Mouse (Mus musculus) gastrocnemius, adult 18-20 months (tissue): ENCODE results near the gene Slco3a1. TPM values are rescaled to one million over a fixed set of nuclear protein-coding genes. Genes with fewer than 3 reads are reported as not detected.
A peak's percentile ranks its signal among the peaks of the same experiment; 100 is the strongest.

Experiments used
- DNase-seq: peaks from one replicate; pipeline ENCODE4 v3.0.0; 2021; ENCODE audit warnings: low spot score
- total RNA-seq, 2 experiments: library from RNA; stranded (reverse); gene quantifications; 2 replicates each; pipeline ENCODE4 v1.2.3; 2021

Gene Slco3a1
- total RNA-seq, 2 experiments from 2014 or later: 60.0 to 77.8 TPM

DNA sequence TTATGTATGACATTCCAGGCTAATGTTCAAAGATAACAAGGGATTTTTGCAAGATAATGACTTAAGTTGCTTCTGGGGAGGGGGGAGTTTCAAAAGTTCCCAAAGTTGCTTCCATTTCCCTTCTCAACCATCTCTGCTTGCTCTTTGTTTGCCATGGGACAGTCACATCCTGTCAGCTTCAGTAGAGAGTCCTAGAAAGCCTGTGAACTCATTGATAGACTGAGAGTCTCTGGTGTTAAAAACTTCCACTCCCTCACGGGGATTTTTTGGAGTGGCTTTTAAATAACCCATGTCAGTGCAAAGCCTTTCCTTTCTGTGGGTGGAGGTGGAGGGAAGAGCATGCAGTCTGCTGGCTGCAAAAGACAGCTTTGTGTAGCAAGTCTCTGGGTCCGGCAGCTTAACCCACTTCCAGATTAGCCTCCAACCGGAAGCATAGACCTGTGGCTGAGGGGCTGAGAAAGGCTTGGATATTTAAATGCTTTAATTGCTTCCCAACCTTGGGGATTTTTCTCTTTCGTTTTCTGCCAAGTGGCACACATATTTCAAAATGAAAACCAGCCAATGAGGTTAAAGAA lies 25.3 kb downstream of the Slco3a1 start:
- DNase-seq: no peak

DNA sequence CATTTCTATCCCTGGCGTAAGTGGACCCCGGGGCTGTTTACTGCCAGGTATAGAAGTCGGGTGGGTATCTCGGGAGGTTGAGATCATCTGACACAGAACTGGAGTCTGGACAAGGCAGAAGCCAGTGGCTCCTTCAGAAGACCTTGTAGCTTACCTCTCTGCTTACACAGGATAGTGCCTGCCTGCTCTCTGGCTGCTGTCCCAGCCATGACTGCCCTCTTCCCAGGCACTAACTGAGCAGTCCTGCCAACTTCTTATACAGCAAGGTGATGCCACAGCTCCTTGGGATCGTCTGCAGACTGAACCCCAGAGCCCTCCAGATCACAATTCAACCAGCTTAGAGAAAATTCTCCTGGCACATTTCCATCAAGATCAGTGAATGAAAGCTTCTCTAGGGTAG lies 26.4 kb downstream of the Slco3a1 start:
- peak; percentile 68 for DNase-seq

DNA sequence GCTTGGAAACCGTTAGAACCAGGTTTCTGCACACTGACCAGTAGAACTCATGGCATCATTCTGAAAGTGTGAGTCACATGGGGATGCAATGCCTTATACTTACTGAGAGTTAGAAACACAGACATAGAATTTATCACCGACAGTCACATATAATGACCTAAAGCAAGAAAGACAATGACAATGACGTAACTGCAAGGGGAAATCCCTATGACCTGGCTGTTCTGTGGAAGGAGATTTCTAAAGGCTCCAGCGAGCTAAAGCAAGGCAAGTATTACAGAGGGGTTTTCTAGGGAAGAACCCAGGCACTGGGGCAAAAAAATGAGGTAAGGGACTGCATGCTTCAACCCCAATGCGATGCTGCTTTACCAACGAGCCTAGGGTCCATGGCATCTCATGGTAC lies 26.9 kb downstream of the Slco3a1 start:
- no peak for DNase-seq

DNA sequence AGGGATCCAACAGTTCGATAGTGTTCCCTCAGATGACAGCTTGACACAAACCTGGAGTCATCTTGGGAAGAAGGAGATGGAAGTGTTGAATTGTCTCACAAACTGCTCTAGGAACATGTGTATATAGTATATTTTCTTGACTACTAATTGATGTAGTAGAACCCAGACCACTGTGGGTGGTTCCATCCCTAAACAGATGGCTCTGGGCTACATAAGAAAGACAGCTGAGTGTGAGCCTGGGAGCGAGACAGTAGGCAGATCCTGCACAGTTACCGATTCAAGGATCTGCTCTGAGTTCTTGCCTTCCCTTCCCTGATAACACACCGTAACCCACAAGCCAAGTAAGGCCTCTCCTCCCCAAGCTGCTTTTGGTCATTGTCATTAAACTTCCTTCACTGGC lies 28.6 kb downstream of the Slco3a1 start:
- DNase-seq: no peak

DNA sequence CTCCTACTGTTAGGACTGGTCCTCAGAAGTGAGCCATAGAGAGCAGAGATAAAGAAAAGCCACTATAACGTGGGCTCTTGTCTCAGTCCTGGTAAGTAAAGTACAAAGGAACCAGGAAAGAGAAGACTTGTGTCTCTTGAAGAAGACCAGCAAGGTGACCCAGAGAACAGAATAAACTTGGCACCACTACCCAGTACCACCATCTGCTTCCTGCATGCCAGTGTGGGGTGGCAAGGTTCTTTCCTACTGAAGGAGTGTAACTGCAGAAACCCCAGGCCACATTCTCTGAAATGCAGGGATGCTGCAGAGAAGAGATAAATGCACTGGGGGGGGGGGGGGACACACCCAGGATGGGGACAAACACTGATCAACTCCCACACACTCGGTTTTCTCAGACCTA lies 29.0 kb downstream of the Slco3a1 start:
- DNase-seq: no peak

DNA sequence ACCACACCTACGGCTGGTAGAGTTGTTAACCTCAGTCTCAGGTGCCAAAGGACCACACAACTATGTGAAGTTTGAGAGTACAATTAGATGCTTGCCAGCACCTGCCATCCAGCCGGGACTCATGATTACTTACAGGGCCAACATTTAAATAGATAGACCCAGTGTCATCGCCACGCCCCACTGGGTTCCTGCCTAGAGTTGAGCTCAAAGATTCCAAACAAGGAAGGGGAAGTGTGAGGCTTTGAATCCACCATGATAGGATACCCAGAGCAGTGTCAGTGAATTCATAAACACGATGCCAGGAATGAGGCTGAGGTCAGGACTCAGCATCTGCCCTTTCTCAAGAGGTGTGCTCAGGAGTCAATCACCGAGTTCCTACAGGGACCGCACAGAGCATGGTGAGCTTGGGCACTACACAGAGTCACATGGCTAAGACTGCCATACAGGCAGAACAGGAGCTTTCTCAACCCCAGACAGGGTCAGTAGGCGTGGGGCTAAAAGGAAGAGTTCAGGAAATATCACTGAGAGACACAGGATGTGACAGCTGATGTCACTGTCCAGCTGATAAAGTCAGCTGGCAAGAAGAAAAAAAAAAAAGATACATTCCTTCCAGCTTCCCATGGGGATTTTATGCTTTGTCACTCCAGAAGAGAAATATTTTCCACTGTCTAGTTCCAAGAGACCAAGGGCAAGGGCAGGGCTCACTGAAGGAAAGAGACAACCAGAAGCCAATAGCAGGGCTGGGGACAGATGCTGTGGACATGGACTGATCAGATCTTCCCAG lies 30.2 kb downstream of the Slco3a1 start:
- peak; percentile 41 for DNase-seq

DNA sequence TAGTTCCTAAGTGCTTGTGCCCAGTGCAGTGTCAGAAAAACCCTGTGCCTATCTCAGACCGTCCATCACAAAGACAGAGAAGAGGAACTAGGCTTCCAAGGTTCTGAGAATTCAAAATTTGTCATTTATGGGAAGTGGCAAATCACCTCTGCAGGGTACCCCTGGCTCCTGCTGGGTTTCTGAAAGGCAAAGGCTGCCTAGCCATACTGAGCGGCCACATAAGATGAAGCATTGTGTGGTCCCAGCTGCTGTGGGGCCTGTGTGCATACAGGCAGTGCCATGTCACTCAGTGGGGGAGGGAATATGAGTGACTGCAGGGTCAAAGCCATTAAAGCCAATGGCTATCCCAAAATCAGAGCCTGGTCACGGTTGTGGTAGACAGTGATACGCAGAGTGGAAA lies 31.5 kb downstream of the Slco3a1 start:
- DNase-seq: no peak

DNA sequence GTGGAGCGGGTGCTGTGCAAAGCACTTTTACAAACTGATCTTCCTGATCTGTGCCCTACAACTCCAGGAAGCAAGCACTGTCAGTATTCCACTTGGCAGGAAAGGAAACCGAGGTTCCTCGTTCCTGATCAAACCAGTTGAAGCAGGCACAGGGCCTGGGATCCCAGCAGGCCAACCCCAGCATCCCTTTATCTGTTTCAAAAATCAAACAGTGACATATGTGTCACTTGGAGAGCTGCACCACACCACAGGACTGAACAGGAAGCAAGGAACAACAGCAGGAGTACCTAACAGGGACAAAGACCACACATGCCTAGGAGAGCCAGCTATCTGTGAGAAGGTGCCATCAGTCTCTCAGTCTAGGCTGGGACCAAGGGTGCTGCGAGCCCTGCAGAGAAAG lies 32.3 kb downstream of the Slco3a1 start:
- no peak for DNase-seq

DNA sequence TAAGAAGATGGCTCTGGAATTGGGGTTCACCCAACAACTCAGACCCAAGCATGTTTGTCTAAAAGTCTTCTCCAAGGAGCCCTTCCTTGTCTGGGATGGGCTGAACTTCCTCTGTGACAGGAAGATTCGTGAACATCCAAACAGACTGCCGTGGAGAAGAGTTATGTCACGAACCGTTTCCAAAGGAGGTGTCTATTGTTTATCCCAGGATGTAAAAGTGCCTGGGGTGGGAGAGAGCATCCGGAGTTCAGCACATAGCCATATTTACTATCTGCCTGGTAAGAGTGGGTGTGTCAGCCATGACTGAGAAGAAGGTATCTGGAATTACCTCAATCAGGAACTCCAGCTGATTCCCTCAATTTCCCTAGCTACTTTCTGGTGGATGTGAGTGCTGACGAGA lies 35.2 kb downstream of the Slco3a1 start:
- DNase-seq: no peak

DNA sequence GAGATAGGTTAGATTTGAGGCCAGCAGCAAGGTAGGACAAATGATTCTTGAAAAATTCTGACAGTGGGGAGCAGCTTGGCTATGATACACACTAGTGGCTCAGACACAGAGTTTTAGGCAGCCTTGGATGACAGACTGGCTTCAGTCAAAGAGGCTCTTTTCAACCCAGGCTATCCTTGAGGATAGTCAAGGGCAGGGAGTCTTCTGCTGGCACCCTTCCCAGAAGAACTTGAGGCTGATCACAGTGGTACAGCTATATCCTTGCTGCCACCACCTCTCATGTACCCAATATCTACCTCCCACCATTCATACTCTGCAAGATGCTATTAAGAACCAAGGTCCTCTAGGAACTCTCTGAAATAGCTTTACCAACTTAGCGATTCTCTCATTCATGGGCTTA lies 35.8 kb downstream of the Slco3a1 start:
- DNase-seq: no peak

DNA sequence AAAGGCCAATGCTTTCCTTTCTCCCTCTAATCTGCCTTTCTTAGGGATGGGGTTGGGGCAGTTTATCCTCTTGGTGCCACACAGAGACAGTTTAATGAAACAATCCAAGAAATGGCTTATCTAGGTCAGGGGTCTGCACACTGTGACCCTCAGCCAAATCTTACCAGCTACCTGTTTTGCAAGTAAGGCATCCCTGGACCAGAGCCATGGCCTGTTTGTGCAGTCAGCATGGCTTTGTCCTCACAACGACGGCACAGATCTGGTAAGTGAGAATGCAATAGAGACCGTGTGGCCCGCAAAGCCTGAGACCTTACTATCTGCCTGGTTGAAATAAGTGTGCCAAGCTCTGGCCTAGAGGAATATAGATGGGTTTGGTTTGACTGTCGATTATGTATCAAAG lies 36.3 kb downstream of the Slco3a1 start:
- no peak for DNase-seq

DNA sequence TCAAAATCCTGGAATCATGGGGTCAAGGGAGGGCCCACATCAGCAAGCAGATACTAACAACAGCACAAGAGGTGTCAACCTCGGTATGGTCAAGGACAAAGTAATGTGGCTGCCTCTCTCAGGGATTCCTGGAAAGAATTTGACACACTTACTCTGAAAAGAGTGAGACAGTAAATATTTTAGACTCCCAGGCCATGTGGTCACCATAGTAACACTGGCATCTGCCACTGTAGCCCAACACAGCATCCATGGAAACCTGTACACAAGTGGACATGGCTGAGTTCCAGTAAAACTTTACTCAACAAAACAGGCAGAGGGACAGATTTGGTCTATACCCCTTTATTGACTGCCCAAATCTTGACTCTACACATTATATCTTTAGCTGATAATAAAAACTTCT lies 43.9 kb downstream of the Slco3a1 start:
- peak; percentile 53 for DNase-seq

DNA sequence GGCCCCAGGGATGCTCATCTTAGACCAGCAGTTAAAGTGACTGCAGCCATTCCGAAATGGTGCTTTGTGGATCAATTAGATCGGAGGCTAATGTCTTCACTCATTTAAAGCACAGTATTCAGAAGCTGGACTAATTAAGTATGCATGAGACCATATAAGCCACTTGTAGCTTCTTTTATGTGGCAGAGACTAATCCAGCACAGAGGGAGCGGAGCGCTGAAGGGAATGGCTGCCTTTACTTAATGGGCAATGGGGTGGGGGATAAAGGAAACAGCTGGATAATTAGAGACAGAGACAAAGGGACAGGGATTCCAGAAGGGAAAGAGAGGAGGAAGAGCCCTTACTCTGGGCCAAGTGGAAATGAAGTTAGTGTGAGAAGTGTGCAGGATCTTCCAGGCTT lies 46.4 kb downstream of the Slco3a1 start:
- DNase-seq: no peak

DNA sequence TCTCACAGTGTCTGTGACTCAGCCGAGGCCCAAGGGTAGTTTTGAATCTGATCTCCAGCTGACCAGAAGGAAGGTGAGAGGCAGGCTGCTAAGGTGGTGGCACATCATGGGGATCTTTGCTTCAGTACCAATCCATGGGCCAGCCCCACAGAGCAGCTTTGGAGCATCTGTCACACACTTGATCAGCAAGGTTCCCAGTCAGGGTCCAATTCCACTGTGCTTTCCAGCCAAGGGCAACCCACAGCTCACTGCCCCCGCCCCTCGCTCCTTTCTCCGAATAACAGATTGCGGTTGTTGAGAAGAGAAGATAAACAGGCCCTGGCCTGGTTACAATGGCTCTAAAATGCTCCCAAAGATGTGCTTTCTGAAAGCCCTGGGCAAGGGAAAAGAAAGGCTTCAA lies 47.7 kb downstream of the Slco3a1 start:
- no peak for DNase-seq

DNA sequence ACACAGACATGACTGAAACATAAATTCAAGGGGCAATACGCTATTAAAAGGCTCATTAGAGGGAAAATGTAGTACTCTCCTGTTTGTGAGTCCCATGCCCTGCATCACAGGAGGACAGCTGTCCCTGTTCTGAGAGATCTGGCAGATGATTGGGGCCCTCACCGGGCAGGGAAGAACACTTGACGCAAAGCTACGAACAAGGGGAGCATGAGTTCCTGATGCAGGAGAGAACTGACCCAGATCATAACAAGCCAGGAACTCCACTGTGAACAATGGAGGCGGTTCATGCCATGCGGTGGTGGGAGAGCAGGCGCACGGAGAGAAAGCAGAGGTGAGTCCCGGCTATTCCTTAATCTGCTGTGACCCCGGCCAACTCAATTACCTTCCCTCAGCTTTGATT lies 48.9 kb downstream of the Slco3a1 start:
- no peak for DNase-seq

DNA sequence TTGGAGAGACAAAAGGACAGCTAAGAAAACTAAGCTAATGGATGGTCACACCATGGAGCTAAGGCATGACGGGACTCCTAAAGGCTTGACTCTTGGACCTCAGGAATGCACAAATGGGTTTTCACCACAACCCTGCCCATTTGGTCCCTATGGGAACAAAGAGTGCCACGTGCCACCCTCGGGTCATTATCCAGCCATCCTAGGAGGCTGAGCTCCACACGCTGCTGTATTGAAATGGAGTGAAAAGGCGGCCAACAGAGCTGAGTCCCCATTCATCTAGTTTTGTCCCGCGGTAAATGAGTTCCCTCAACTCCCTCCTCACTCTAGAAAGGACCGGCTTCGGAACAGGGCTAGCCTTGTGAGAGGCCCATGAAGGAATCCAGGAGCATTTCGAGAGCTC lies 53.4 kb downstream of the Slco3a1 start:
- no peak for DNase-seq

DNA sequence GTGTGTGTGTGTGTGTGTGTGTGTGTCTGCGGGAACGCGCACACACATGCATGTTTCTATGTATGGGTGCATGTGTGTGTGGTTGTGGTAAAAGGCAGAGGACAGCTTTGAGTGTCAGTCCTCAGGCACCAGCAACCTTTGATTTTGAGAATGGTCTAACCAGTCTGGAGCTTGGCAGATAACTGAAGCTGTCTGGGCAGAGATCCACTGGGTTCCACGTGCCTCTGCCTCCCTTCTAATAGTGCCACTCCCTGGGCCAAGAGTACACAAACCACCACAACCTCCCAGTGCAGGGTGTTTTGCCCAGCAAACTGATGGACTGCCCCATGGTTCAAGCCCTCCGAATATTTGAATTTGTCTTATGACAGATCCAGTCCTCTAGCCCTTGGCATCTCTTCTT lies 55.1 kb downstream of the Slco3a1 start:
- DNase-seq: no peak

DNA sequence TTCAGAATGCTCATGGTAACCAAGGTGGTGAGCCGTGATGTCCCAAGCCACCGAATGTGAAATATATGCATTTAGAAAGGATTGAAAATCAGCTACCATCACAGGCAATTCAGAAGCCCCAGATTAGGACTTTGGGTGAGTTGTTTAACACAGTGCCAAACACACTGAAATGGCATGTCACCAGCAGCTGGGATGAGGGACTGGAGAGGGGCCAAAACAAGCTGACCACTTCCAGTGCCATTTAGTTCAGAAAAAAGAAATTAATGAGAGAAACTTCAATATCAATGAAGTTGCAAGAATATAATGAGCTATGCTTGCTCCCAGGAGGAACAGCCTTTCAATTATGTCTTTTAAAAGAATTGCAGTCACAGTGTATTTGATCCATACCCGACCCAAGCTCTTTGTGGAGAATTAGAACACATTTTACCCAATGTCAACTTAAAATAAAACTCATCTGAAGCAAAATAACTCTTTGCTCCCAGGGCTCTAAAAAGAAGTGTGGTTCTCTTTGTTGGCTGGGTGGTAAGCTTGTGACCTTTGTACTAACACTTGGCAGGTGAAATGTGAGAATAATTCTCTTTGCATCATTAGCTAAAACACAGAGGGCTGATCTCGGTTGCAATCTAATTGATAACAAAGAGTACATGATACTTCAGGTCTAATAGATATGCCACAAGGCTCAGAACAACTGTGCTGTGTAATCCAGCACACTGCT lies 56.2 kb downstream of the Slco3a1 start:
- no peak for DNase-seq

DNA sequence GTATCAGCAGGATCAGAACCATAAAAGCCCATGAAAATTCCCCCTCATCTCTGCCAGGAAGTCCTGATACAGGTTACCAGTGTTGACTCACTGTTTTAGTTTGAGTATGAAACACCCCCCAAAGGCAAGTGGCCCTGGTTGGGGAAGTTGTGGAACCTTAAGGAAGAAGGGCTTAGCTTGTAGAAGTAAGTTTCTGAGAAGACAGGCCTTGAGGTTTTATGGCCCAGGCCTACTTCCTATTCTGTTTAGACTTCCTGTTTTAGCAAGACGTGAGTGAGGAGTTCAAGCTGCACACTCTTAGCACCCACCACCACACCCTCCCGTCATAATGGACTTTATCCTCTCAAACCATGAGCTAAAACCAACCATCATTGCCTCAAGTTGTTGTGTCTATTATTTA lies 57.4 kb downstream of the Slco3a1 start:
- DNase-seq: no peak

DNA sequence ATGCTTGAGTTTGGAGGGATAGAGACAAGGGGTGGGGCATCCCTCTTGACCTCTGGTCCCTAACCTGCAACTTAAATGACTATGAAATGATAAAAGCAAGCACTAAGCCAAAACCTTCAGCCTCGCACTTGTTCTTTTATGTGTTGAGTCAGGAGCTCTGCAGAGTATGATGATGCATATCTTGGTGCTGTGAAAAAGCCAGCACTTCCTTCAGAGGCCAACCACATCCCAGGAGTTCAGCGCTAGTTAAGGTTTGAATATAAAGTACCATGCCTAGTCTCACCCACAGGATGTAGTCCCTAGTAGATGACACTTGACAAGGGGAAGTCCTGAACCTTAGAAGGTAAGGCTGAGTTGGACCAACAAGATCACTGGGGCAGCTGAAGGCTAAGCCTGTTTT lies 59.1 kb downstream of the Slco3a1 start:
- DNase-seq: no peak

DNA sequence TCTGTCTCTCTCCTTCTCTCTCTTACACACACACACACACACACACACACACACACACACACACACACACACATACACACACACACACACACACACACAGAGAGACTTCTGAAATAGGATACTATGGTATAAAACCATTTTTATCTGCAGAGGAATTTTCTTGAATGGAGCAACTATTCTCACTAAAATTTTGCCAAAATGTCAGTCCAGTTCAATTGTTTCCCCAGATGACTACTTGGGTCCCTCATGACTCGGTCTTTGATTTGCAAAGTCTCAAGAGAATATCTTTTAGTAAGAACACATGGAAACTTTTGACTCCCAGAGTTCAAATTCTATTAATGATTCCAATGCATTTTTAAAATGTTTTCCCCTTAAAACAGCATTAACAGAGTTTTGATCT lies 60.8 kb downstream of the Slco3a1 start:
- DNase-seq: no peak

DNA sequence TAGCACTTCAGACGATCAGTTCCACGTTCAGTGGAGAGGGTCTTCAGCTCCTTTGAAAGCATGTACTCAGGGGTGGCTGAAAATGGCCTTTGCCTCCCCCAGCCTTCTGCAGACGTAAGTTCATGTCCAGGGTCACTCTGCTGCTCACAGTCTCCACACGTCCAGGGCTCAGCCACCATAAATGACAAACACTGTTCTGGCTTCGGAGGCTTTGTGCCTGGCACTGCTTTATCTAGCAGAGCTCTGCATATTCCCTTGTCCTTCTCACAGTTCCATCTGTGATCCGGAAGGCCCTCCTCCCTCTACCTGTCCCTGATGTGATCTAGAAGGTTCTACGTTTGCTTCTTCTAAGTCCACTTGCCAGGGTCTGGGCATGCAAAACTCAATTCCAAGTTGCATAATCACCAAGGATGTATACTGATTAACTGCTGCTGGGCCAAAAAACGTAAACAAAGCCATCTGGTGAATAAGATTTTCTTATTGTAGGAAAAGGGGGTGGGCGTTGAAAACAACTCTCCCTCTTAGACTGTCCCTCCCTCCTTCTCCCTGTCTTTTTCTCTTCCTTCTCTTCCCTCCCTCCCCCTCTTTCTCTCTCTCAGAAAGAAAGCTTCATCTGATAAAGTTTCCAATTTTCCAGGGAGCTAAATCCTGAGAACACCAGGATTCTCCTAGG lies 62.8 kb downstream of the Slco3a1 start:
- no peak for DNase-seq
